Mouse (Mus musculus) bone marrow macrophage, adult 2 months (primary cell): Measurements from ENCODE around the gene Cyp2s1.

Source experiments
- CTCF ChIP-seq: IDR thresholded peaks from 2 replicates; pipeline ENCODE4 v1.5.1; 2012; ENCODE audit warnings: low read depth, mild to moderate bottlenecking, low read length, moderate library complexity
- POLR2A ChIP-seq: IDR thresholded peaks from 2 replicates; pipeline ENCODE4 v1.6.1; 2012; ENCODE audit warnings: mild to moderate bottlenecking, low read depth, low read length, borderline replicate concordance

DNA sequence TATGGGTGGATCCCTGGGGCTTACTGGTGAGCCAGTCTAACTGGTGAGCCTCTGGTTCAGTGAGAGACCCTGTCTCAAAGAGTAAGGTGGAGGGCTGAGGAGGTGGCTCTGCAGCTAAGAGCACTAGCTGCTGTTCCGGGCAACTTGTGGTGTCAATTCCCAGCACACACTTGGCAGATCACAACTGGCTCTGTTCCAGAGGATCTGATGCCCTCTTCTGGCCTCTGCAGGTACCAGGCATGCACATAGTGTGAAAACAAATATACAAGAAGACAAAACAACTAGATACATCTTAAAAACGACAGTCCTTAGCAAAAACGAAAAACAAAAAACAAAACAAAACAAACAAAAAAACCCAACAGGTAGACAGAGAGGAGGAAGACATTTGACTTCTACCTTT, 23.0 kb downstream of the Cyp2s1 start:
- no peak for TF ChIP-seq CTCF
- TF ChIP-seq POLR2A, result no peak
